Mouse (Mus musculus) midbrain, embryonic 10.5 days (tissue): ENCODE data around the gene Stk19. TPM values are rescaled to one million over a fixed set of nuclear protein-coding genes. Genes with fewer than 3 reads are reported as not detected.

Experiments used
- DNase-seq: peaks from one replicate; pipeline ENCODE4 v3.0.0-alpha.2; 2017; ENCODE audit warnings: low spot score
- H3K27ac ChIP-seq: fragments of 300-500 bp; sonication (generic); replicated peaks from 2 replicates; pipeline ENCODE4 v1.5.1; 2016; ENCODE audit warnings: mild to moderate bottlenecking
- H3K27me3 ChIP-seq: fragments of 300-500 bp; sonication (generic); 2 replicates; pipeline ENCODE4 v1.6.1; 2016; ENCODE audit warnings: low read depth, mild to moderate bottlenecking; ENCODE audit not compliant: poor library complexity, severe bottlenecking
- H3K36me3 ChIP-seq: fragments of 300-500 bp; sonication (generic); 2 replicates; pipeline ENCODE4 v1.6.1; 2016; ENCODE audit warnings: mild to moderate bottlenecking, moderate library complexity
- H3K4me1 ChIP-seq: fragments of 300-500 bp; sonication (generic); 2 replicates; pipeline ENCODE4 v1.6.1; 2016
- H3K4me3 ChIP-seq: fragments of 300-500 bp; sonication (generic); 2 replicates; pipeline ENCODE4 v1.5.1; 2016; ENCODE audit warnings: mild to moderate bottlenecking, moderate library complexity
- H3K9me3 ChIP-seq: fragments of 300-500 bp; sonication (generic); replicated peaks from 2 replicates; pipeline ENCODE4 v1.6.1; 2016; ENCODE audit warnings: mild to moderate bottlenecking
- WGBS: fragments of 180-500 bp; shearing (Covaris S2); methylation state at CpG from one replicate; pipeline ENCODE4 v1.1.7; 2016; 5-methylcytosine and 5-hydroxymethylcytosine counted together
- polyA plus RNA-seq: library from polyadenylated mRNA; unstranded; fragments of >200 nt; fragmentation: Nextera tagmentation; extraction: Ambion mirVana; gene quantifications from 2 replicates; pipeline ENCODE4 v1.2.1, GENCODE M21; 2016

The Stk19 gene
- polyA plus RNA-seq, result 30.2 and 30.6 TPM in 2 replicates

DNA sequence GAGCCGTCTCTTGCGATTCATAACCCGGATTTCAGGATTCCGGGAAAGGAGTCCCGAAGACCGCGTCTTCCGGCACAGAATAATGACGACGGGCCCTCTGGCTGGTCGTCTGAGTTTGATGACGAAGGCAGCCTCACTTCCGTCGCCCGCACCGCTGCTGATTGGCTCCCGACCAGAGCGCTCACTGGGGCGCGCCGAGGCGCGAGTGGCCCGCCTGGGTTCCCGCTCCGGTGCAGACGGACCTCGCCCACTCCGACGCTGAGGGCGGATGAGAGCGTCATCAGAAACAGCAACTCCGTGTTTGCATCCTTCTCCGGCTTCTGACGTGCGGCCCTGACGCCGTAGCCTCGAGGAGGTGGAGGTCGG lies at the start of gene Stk19, which contains the start of gene Dxo:
Stk19 (minus strand) TSS at position 90 of the 366 bp plus-strand sequence.
Dxo (plus strand) TSS at position 164 of the 366 bp plus-strand sequence.
- H3K27ac ChIP-seq, result peak within 1 kb of the TSS; percentile 84
- peak within 1 kb of the TSS; percentile 84 for H3K4me3 ChIP-seq
- peaks cover 34% of the 10 kb centered on the region for H3K4me1 ChIP-seq
- peak; percentile 98 for DNase-seq
- WGBS, result under 1% methylated on average over 40 of the region's 40 CpGs
- no peaks in the 10 kb centered on the region for H3K27me3 ChIP-seq
- peaks cover 70% of the 10 kb centered on the region for H3K36me3 ChIP-seq
- H3K9me3 ChIP-seq, result no peaks in the 10 kb centered on the region

DNA sequence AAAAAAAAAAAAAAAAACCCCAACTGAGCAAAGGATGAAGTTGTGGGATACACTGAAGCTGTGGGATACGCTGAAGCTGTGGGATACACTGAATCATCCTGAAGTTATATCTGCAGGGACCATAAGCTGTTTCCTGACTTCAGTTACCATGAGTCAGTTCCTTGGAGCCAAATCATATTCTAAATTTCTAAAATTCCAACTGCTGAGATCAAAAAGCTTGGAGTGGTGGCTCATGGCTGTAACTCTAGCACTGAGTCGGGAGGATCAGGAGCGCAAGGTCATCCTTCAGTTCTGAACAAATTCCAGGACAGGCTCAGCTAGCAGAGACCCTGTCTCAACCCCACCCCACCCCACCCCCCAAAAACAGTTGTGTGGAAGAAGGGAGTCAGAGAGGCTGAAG lies 48.9 kb upstream of the Stk19 start:
- H3K27me3 ChIP-seq, result peaks cover 25% of the 10 kb centered on the region
- 81% methylated on average over 3 of the region's 3 CpGs for WGBS
- no peaks in the 10 kb centered on the region for H3K9me3 ChIP-seq
- peaks cover 9% of the 10 kb centered on the region for H3K4me1 ChIP-seq
- H3K4me3 ChIP-seq, result no peak overlapping the region
- no peaks in the 10 kb centered on the region for H3K36me3 ChIP-seq
- no peak overlapping the region for H3K27ac ChIP-seq
- DNase-seq, result no peak

DNA sequence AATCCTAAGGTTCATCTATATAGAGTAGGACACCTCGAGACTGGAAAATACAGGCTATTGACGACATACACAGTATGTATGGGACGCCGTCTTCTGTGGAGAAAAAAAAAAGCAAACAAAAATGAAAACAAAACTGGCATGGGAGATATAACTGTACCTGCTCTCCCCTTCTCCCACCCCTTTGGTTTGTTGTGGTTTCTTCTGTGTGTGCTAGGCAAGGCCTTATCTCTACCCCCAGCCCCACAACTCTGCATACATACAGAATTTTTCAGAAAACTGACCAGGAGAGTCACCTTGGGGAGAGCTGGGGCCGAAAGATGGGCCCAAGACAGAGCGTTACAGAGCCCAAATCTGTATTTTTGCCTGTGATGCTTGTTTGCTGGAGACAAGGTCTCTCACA lies 48.0 kb upstream of the Stk19 start:
- Histone ChIP-seq H3K27me3 (peaks cover 25% of the 10 kb centered on the region), H3K4me1 (peaks cover 9% of the 10 kb centered on the region), H3K4me3 (no peak overlapping the region), H3K36me3 (no peaks in the 10 kb centered on the region), H3K9me3 (no peaks in the 10 kb centered on the region), H3K27ac (no peak overlapping the region)
- DNase-seq, result no peak
- WGBS, result 89% methylated on average over 6 of the region's 6 CpGs

DNA sequence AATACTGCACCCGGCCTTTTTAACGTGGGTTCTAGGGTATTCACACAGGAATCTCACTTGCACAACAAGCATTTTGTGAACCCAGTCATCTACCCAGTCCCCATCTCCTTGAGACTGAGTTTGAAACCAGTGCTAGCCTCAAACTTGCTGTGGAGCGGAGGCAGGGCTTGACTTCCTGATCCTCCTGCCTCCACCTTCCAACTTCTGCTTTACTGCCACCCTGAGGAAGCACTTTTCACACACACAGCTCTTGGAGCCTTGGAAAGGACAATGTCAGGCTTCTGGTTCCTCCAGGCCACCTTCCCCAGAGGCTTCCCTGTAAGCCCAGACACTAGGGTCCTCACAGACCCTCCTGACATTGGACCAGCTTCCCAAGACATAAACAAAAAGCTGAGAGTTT lies 46.6 kb upstream of the Stk19 start:
- H3K9me3 ChIP-seq, result no peaks in the 10 kb centered on the region
- H3K27me3 ChIP-seq, result peaks cover 25% of the 10 kb centered on the region
- no peak for DNase-seq
- 78% methylated on average over 3 of the region's 3 CpGs for WGBS
- H3K27ac ChIP-seq, result no peak overlapping the region
- no peaks in the 10 kb centered on the region for H3K36me3 ChIP-seq
- peaks cover 9% of the 10 kb centered on the region for H3K4me1 ChIP-seq
- H3K4me3 ChIP-seq, result no peak overlapping the region

DNA sequence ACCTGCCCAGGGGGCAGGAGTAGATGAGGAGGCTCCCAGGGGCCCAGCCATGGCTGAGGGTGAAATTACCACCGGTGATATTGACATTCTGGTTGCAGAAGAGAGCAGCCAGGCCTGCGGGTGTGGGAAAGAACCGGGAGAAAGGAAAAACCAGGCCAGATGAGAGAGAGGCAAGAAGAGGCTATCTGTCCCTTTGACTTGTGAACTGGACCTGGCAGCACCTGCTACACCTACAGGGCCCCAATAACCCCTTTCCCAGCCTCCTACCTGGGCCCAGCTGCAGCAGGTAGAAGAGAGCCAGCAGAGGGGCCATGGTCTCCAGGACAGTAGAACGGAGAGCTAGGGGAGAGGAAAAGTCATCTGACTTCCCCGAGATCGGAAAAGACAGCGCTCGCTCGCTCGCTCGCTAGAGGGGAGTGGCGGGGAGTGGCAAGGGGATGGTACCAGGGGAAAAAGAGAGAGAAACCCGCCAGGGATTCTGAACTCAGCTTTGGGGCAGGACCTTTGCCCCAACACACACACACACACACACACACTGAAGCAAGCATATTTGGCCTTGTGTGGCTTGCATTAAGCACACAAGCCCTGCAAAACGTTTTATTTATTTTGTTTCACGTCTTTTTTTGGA lies 45.1 kb upstream of the Stk19 start, which contains the start of gene Gm20547:
Gm20547 (minus strand) TSS at position 360 of the 628 bp plus-strand sequence.
- H3K36me3 ChIP-seq, result no peaks in the 10 kb centered on the region
- H3K4me3 ChIP-seq, result peak within 1 kb of the TSS; percentile 20; the same call in 1 of the 2 replicates
- DNase-seq, result no peak
- 14% methylated on average over 15 of the region's 15 CpGs for WGBS
- peaks cover 25% of the 10 kb centered on the region for H3K27me3 ChIP-seq
- H3K4me1 ChIP-seq, result peaks cover 9% of the 10 kb centered on the region
- H3K9me3 ChIP-seq, result no peaks in the 10 kb centered on the region
- H3K27ac ChIP-seq, result no peak within 1 kb of the TSS

DNA sequence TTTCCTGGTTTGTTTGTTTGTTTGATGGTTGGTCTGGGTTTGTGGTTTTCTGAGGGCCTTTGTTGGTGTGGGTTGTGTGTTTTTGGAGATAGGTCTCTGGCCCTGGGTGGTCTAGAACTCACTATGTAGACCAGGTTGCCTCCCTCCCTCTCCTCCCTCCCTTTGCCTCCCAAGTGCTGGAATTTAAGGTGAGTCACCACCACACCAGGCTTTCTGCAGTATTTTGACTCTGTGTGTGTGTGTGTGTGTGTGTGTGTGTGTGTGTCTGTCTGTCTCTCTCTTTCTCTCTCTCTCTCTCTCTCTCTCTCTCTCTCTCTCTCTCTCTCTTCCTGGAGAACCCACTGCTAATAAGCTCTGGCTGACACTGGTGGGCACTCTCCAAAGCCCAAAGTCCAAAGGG lies 44.4 kb upstream of the Stk19 start:
- Histone ChIP-seq H3K9me3 (no peaks in the 10 kb centered on the region), H3K27me3 (peaks cover 25% of the 10 kb centered on the region), H3K27ac (no peak overlapping the region), H3K4me1 (peaks cover 9% of the 10 kb centered on the region), H3K36me3 (no peaks in the 10 kb centered on the region), H3K4me3 (peak overlapping the region; percentile 20; the same call in 1 of the 2 replicates)
- DNase-seq, result no peak

DNA sequence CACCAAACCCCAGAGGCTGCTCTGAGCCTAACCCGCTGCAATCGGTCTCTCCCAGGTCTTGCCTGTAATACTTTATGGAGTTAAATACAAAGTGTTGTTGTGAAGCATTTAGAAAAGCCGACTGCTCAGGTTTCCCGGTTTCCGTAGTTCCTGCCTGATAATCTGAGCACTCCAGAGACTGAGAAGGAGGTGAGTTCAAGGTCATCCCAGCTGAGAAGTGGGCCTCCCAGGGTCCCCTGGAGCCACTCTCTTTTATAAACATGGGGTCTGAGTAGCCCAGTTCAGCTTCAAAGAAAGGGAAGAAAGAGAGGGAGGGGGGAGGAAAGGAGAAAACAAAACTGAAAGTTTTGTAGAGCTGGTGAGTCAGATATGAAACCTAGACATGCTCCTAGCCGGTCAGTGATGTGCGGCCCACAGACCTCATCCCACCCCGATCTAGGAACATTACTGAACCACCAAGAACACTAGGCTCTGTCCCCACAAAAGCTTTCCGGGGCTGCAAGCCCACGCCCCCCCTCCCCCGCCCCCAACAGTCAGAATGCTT lies 42.7 kb upstream of the Stk19 start, which contains the start of gene Zbtb12:
Zbtb12 (plus strand) TSS at position 148 of the 544 bp plus-strand sequence.
- Histone ChIP-seq H3K27ac (no peak within 1 kb of the TSS), H3K4me1 (peaks cover 9% of the 10 kb centered on the region)

DNA sequence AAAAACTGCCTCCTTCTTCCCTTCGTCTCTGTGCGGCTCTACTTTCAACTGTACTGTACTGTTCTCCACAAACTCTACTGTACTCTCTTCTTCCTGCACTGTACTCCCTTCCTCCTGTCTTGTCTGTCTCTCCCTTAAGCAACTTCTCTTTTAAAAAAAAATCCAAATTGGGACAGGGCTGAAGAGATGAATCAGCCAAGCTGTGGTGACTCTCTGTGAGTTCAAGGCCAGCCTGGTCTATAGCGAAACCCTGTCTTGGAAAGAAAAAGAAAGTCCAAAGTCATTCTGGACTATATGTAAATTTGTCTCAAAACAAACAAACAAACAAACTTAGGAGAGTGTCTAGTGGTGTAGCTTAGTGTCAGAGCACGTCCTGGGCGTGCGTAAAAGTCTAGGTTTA lies 37.6 kb upstream of the Stk19 start:
- Histone ChIP-seq H3K36me3 (no peaks in the 10 kb centered on the region), H3K27ac (no peak overlapping the region), H3K27me3 (no peaks in the 10 kb centered on the region), H3K4me3 (no peak overlapping the region), H3K9me3 (no peaks in the 10 kb centered on the region), H3K4me1 (no peaks in the 10 kb centered on the region)
- 88% methylated on average over 6 of the region's 6 CpGs for WGBS
- DNase-seq, result no peak

More for the DNA sequence above, 42.7 kb upstream of the Stk19 start, which contains the start of gene Zbtb12:
- Histone ChIP-seq H3K36me3 (no peaks in the 10 kb centered on the region), H3K27me3 (peaks cover 25% of the 10 kb centered on the region), H3K9me3 (no peaks in the 10 kb centered on the region), H3K4me3 (no peak within 1 kb of the TSS)
- DNase-seq, result no peak
- WGBS, result 66% methylated on average over 11 of the region's 11 CpGs

DNA sequence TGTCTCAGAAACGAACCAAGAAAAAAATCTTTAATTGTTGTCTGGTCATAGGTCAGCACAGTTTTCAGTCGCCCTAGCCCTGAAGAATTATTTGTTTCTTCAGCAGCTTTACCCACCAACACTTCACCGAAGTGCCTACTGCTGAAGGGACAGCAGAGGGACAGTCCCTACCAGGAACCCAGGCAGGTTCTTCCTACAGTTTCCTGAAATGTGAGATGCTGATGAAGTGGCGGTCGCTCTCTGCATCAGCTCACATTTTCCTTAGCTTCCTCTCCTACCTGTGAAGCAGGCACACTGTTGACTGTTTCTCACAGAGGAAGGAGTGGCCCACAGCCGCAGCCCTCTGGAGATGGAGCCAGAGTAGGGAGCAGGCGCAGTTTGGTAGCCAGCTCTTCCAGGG lies 29.2 kb upstream of the Stk19 start:
- no peak overlapping the region for H3K4me3 ChIP-seq
- H3K27me3 ChIP-seq, result no peaks in the 10 kb centered on the region
- peaks cover 5% of the 10 kb centered on the region for H3K4me1 ChIP-seq
- H3K27ac ChIP-seq, result no peak overlapping the region
- H3K36me3 ChIP-seq, result no peaks in the 10 kb centered on the region
- 68% methylated on average over 7 of the region's 7 CpGs for WGBS
- H3K9me3 ChIP-seq, result no peaks in the 10 kb centered on the region
- no peak for DNase-seq

DNA sequence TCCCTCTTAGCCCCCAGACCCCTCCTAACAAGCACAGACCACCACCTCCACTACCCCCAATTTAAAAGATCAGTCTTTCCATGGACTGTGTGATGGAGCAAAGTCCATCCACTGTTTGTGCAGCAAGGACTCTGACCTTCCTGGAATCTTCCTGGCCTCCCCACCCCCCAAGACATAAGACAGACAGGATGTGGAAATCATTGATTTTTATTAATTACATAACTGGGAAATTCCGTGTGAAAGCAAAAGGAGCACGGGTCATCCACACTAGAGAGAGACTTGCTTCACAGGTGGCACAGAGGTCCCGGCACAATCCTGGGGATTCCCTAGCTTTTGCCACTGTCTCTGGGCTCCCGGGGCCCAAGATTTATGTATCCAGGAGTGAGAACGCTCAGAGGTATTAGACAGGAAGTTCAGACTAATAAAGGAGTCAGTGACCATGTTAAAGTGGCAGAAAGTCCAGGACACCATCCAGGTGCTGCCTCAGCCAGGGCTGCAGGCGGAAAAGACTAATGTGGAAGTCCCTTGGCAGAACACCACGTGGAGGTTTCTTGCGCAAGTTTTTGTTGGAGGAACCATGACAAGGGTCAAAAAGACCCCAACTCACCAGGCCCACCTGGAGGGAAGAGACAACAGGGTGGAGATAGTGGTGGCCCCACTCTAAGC lies 25.8 kb upstream of the Stk19 start, which contains the start of gene Cfb:
Cfb (minus strand) TSS at position 103 of the 666 bp plus-strand sequence.
- WGBS, result 75% methylated on average over 8 of the region's 8 CpGs
- Histone ChIP-seq H3K4me1 (peaks cover 5% of the 10 kb centered on the region), H3K36me3 (peaks cover 6% of the 10 kb centered on the region), H3K9me3 (no peaks in the 10 kb centered on the region), H3K27me3 (no peaks in the 10 kb centered on the region), H3K27ac (no peak within 1 kb of the TSS), H3K4me3 (no peak within 1 kb of the TSS)
- DNase-seq, result no peak

DNA sequence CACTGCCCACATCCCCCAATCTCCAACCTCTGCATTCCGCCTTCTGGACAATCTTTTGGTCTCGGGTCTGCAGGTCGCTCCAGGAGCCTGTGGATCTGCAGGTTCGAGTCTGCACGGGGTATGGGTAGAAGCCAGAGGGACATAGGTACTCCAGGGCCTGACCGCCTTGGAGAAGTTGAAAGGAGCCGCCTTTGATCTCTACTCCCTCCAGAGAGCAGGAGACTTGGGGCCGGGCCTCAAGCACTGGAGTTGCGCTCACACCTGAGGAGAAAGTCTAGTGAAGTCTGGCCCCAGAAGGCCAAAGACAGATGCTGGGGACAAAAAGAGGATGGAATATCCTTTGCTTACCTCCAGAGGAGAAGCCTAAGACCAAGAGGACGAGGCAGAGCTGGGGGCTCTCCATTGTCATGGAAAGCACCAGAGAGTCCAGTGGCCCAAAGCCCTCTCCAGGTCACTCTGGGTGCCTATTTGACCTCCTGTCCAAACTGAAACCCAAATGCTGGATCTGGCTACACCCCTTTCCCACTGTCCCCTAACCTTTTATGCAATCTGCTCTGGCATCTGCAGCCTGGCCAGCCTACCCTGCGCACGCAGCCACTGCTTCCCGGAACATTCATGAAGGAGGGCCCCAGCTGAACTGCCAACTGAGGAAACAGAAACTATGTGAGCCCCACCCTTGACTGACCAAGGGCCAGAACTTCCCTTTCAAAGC lies 25.1 kb upstream of the Stk19 start:
- peaks cover 5% of the 10 kb centered on the region for H3K4me1 ChIP-seq
- DNase-seq, result no peak
- 72% methylated on average over 13 of the region's 13 CpGs for WGBS
- no peak overlapping the region for H3K27ac ChIP-seq
- peaks cover 13% of the 10 kb centered on the region for H3K36me3 ChIP-seq
- H3K9me3 ChIP-seq, result no peaks in the 10 kb centered on the region
- no peak overlapping the region for H3K4me3 ChIP-seq
- H3K27me3 ChIP-seq, result no peaks in the 10 kb centered on the region

DNA sequence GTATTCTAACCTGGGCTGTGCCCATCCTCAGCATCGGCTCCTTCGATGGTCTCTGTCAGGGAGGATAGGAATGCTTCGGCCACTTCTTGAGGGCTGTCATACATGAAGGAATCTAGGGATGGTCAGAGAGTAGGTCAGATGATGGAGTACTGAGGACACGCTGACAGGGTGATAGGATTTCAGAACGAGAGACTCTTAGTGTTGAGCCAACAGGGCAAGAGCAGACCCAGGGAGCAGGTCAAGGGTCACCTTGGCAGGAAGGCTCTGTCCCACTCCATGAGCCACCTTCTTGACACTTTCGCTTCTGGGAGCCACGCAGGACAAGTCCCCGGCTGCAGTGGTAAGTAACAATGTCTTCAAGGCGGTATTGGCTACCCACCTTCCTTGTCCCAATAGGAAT lies 23.8 kb upstream of the Stk19 start:
- DNase-seq, result no peak
- Histone ChIP-seq H3K36me3 (peaks cover 26% of the 10 kb centered on the region), H3K4me3 (no peak overlapping the region), H3K4me1 (peaks cover 5% of the 10 kb centered on the region), H3K9me3 (no peaks in the 10 kb centered on the region), H3K27me3 (no peaks in the 10 kb centered on the region), H3K27ac (no peak overlapping the region)
- WGBS, result 88% methylated on average over 9 of the region's 9 CpGs
